Mouse (Mus musculus) thymus, adult 18-20 months (tissue): Measurements from ENCODE around the gene Myo1d.
A peak's percentile ranks its signal among the peaks of the same experiment; 100 is the strongest.

Experiments
- DNase-seq, 2 experiments: peaks; one replicate each; pipeline ENCODE4 v3.0.0; 2022; ENCODE audit warnings: mixed read lengths in 2 of 2

The Myo1d gene

DNA sequence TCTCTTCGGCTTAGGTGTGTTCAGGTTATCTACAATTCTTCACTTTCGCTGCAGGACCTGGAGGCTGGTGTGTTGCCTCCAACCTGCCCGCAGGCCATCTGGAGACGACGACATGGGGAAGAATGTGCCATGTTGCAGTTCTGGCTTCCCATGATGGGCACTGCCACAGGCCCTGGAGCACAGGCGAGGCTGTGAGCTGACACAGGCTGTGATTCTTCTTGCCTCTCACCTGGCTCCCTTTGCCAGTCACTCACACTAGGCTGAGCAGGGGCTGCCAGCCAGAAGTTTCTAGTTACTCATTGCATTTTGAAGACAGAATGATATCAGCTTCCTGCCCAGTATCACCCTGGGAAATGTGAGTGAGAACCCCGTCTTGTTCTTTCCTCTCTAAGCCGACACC is 250.7 kb downstream of the Myo1d start:
- no peak for DNase-seq

DNA sequence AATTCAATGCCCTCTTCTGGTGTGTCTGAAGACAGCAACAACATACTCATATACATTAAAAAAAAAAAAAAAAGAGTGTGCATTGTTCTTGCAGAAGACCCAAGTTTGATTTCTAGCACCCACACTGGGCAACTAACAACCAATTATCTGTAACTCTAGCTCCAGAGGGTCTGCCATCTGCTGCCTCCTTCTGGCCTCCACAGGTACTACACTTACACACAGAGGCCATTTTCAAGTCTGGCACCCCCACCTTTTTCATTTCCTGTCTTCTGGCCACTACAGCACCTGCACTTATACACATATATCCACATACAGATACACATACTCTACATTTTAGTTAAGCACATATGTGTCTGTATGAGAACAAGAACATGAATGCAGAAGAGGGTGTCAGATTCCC is 252.1 kb downstream of the Myo1d start:
- no peak for DNase-seq

DNA sequence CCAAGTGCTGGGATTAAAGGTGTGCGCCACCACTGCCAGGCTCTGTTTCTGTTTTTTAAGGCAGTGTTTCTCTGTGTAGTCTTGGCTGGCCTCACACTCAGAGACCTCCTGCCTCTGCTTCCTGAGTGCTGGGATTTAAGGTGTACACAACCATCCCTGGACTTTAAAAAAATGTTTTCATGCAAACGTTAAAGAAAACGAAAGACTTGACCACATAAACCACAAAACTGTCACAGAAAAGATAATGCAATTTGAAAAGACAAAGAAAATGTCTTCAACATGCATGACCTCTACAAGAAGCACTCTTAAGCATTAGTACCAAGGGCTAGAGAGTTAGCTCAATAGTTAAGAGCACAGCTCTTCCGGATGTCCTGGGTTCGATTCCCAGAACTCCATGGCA is 255.6 kb downstream of the Myo1d start:
- DNase-seq: no peak

DNA sequence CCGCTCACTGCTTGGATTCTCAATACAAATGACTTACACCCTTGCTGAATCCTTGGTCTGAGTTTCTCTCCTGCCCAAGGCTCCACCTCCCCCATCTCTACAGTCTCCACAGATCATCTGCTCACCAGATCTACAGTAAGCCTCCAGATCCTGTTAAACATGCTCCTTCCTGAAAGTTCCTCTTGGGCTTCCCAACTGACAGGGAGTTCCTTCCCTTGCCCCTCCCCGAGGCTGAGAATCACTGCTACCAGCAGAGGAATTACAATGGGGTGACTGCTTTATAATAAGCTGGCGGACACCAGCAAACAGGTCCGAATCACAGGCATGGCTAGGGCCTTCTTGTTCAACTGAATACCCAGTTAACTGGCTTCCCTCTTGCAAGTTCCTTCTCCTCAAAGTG is 256.4 kb downstream of the Myo1d start:
- DNase-seq: no peak

DNA sequence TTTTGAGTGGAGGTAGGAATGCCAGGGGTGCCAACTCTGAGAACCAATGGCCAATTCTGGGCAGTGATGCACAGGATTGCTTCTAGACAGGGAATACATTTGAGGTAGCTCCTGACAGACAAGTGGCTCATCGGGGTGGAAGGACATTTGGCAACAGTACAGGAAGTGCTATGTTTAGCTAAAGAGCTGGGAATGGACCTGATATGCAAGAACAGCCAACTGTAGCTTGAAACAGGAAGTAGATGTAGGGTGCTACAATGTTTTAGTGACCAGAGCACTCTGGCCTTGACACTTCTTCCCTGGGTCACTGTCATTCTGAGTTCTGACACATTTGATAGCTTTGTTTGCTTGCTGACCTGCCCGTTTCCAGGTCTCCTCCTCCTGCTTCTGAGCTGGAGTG is 257.0 kb downstream of the Myo1d start:
- DNase-seq: no peak

DNA sequence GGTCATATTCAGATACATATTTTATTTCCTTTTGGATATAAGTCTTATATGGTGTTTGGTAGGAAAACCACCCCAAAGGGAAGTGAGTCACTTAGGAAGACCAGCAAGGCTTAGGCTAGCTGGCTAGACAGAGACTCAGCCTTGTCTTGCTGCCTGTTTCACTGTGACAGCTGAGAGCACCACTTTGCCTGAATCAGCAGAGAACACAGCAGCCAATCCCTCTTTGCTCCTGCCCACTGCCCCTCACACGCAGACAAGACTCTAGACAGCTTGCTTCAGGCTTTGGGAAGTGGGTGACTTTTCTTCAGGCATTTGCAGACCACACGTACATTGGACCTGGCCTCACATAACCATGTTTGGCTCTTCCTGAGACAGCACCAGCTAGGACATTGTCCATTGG is 258.7 kb downstream of the Myo1d start:
- no peak for DNase-seq

DNA sequence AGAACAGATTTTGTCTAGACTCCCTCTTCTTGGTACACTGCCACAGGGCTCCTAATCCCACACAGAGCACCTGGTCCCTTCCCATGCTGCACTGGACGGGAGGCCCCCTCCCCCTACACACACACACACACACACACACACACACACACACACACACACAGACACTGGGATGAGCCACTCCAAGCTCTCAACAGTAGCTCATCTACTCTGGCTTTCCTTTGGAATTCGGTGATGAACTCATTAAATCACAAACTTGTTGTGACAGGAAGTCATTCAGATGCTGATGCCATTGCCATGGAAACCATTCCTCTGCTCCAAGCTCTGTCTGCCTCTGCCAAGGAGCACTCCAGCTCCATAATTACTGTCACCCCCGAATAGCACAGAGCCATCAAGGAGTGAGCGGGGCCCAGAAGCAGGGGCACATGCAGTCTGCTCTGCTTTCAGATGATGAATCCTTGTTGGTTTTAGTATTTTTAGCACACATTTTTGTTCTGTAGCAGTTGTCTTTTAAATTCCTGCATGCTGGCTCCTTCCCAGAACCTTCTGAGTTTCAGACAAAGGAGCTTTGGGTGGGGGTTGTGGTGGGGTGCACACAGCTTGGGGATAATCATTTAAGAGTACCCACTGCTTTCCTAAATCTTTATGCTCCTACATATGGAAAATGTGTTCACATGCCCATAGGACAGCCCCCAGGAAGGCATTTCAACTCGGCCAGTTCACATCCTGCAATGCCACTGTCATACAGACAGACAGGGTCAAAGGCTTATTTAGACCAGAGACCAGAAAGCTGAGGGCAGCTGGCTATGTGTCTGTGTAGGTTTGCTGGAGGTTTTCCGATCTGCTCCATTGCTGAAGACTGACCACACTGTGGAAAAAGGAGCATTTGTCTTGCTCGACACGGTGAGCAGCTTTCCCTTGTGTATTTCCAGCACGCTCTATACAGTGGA is 261.1 kb downstream of the Myo1d start:
- DNase-seq: no peak

DNA sequence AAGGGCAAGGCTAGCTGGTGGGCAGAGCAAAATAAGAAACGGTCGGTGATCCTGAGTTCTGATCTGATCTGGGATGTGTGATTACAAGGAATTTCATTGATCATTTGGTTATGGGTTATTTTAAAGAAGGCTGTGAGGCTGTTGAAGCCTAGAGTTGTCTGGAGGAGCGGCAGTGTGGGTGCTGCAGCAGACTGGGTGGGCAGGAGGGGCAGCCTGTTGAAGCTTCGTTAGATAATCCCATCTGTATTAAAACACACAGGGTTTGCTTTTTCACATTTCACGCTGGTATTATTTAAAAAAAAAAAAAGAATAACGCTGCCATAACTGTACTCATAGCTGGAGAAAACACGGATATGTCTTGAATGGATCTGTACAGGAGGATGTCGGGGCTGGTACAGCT is 263.9 kb downstream of the Myo1d start:
- DNase-seq: no peak

DNA sequence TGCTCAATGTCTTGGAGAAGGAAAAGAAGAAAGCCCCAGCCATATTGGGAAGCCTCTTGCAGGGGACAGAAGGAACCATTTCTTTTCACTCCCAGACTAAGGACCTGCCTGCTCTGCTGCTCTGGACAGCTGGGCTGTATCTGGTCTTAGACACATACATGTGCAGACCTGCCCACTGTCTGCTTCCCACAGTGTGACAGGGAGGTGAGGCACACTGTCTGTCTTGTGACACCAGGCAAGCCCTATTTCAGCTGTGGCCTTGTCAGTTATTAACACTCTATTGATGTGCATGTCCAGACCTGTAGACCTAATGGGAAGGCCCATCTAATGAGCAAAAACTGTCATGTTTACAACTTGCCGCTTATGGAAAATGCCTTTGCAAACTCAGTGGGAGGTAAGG is 264.5 kb downstream of the Myo1d start:
- DNase-seq: no peak

DNA sequence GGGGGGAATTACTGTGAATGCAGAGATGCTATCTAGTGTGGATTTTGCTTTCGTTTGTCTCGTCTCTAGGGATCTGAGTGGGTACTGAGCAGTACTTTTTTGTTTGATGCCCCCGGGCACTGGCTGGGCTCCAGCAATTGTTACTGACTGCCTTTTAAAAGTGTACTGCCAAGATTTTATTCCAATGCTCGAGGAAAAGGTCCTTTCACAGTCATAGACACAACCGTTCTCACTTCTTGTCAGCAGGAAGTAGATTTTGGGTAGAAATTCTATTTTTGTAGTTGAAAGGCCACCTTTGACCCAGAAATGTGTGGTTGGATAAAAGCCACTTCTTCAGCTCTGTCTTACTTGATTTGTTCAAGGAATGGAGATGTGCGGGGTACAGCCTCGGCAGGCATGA is 266.0 kb downstream of the Myo1d start:
- peak in 1 of 2 experiments; percentile 20 for DNase-seq

DNA sequence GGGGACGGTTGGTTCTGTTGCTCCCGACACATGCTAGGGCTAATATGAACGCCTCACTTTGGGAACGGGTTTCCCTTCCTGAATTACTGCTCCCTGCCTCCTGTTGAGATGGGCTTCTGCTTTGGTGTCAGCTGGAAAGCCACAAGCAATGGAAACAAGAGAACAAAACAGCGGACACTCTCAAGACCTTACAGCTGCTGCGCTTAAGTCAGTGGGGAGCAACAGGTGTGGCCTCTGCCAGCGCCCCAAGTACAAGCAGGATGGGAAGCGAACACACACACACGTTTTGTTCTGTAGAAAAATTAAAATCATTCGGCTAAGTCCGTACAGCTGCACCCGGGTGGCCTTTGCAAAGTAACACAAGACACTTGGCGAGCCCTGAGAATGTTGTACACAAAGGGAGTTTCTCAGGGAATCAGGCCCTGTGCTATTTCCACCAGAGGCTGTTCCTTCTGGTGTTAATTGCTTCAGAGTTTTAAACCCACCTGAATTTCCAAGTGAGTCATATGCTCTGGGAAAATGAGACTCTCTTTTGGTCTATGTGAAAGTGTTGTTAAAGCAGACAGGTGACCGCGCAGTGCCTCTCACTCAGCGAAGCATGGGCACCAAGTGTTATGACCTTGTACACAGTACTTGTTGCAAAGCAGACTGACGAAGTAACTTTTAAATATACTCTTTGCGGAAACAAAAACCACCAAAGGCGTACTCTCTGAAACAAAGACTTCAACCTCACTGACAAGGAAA is 267.3 kb downstream of the Myo1d start:
- peak; percentile 48 to 63 for DNase-seq

DNA sequence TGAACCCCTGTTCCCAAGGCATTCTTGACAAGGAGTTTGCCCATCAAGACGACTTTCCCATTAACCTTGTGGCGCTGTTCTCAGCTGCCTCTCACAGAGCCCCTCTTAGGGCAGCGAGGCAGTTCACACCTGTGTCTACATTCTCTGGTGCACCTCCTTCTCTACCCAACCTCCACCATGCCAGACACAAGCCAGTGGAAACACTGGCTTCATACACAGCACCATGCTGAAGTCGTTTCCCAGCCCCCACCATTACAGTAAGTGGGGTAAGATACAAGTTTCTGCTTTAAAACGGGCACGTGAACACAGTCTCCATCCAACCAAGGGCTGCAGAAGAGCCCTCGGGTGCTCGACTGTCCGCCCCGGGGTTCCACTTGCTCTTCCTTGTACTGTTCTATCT is 269.7 kb downstream of the Myo1d start:
- DNase-seq: peak in 1 of 2 experiments; percentile 42

DNA sequence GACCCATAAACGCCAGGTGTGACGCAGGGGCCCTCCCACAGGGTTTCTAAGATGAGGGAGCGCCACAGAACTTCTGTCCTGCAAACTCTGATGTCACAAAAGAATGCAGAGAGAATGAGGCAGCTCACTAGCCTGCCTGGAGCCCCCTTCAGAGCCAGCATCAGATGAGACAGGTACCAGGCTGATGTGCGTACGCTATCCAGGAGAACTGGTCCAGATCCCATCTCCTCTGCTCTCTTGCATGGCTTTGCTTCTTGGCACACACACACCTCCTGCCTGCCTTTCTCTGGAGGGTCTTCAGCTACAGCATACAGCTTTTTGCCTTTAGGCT is 270.7 kb downstream of the Myo1d start:
- DNase-seq: no peak

DNA sequence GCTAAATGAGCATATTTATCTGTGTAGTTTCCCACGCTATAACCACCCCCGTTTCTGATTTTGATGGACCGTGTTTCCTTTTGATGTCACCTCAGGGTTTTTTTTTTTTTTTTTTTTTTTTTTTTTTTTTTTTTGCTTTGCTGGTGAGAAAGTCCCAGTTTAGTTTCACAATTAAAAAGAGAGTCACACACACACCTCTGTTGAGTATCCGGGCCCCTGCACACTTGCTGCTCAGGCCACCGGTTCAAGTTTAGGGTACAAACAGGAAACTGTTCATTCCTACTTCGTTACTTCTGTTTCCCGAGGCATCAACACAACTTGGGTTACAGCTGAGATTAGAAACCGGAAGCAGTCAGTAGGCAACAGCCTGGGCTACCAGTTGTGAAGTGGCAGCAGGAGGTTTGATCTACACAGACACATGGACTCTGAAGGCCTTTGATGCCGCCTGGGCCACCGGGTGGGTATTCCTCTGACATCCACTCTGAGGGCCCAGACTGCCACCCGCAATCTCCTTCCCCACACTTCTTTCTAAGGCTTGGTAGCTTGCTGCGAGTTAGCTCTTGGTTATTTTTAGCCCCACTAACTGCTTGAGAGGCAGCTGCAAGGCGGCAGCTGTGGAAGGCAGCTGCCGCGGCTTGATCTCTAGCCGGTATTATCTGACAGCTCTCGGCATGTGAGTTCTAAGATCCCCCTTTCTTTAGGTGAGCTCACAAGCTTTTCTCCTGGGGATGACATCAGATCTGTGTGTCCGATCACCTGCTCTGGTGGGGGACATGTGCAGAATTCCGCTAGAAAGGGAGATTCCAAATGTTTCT is 271.3 kb downstream of the Myo1d start:
- DNase-seq: peak; percentile 64 to 81

DNA sequence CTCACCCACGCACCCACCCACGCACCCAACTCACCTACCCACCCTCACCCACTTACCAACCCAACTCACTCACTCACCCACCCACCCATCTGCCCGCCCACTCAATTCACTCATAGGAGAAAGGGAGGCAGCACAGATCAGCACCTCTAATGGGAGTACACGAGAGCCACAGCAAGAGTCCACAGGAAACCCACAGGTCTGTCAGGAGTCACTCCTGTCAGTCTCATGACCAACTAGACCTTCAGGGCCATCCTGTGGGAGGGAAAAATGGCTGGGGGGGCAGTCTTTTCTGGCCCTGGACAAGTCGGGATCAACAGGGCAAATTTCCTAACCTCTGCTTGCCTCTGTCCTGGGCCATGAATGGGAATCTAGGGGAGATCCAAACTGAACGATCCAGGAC is 272.0 kb downstream of the Myo1d start:
- no peak for DNase-seq

DNA sequence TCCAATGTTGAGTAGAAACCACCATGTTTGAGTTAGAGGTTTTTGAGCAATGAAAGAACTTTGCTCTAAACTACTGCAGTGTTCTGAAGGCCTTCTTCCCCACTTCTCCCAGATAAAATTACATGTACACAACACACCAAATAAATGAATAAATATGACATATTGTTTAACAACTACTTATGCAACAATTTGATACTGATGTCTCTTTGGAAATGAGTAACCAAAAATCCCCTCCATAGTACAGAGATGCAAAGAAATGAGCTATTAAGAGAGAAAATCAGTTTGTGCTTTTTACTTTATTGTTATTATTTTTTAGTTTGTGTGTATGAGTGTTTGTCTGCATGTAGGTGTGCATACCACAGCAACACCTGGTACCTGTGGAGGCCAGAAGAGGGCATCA is 273.3 kb downstream of the Myo1d start:
- DNase-seq: no peak

DNA sequence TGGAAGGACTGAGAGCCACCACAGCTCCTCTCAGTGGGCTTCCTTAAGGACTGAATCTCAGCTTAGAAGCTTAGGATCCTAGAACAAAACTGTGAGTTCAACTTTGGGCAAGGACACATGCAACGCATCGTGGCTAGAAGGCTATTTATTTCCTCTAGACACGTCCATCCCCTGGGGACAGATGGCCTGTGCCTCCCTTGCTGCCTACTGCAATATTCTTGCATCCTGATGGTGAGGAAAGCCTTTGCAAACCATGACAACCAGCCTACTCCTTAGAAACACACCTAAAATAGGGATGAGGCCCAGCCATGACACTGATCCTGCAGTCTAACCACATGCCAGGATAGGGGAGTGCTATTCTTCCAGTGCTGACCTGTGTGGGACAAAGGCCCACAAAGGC is 274.2 kb downstream of the Myo1d start:
- no peak for DNase-seq

DNA sequence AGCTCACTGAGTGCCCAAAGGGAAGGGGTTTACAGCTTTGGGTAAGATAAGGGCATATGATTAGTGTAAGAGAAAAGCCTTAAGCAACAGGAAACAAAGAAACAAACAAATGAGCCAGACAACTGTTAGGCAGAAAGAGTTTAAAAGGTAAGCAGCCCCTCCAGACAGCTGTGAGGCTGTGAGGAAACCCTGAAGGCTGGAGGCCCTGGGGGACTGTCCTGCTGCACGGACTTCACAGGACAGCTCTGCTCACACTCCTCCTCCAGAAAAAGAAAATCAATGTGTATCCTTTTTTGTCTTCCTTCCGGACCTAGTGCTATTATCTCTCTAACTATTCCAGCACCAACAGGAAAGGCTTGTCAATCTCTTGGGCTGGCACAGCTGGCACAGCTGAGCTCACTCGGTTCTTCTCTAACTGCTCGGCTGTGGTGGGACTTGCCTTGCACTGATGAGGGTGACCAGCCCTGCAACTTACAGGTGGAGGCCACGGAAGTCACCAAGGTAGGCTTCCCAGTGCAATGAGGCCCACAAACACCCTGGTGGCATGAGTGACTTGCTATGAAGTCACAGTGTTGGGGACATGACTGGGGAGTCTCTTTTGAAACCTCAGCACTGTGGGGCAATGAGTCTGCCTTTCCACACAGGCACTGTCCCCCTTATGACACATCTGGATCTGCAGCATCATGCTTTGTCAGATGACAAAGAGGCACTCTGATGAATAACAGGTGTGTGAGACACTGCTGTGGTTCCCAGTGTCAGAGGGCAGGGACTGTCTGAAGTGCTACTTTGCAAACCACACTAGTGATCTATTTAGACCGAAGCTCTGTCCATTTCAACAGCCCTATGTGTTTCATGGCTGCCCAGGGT is 275.1 kb downstream of the Myo1d start:
- peak; percentile 28 to 55 for DNase-seq

DNA sequence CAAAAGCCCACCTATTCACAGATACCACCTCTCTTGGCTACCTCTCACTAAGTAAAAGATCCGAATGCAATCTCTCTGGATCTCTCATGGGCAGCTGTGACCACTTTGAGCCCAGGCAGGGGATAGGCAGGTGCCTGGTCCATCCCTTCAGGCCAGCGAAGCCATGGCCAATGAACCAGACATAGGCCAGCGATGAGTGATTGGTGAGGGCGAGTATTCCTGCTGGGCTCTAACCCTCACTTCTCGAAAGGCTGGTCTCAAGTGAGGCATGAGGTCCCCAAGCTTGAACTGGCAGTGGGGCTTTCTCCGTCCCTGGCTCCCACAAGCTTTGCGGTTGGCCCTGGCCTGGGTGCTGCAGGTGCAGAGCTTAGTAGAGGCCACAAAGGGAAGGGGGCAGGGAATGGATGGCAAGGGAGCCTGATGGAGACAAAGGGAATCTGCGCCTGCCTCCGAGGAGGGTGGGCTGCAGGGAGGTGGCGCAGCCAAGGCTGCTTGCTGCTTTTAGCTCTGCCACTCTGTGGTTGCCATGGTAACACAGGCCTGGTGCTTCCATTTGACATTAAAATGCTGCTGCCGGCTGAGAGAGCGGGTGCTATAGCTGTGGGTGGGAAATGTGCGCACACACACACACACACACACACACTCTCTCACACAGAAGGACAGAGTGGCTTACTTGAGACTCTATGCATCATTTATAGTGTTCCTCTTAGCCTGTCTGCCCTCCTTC is 275.9 kb downstream of the Myo1d start:
- peak; percentile 61 to 74 for DNase-seq

DNA sequence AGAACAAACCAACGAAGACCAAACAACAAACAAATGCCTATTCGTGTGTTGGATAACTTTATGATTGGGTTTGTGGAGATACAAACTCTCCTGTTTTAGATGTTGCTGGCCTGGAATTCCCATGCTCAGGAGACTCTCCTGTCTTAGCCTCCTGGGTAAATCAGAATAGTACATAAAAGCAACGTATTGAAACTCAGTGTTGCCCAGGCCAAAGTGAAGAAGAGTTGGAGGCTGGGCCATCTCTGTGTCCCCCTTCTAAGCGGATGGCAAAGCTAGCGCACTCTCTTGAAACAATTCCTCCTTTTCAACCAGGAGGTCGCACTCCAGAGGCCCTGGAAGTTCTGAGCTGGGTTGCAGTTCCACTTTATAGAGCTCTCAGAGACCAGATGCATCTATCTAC is 276.5 kb downstream of the Myo1d start:
- DNase-seq: no peak

DNA sequence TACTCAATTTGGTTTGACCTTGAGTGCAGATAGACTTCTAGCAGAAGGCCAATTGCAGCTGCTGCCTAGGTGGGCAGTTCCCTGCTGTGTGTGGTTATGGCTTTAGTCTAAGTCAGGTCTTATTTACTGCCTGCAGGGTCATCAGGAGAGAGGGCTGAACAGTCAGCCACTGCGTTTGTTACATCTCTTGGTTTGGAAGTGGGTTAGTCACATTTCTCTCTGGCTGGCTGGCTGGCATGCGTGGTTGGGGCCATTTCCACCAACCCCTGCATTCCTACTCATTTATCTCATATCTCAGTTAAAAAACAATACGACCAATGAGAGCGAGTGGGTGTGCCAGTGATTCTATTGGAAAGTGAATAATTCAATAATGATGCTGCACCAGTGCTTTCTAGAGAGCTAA is 280.3 kb downstream of the Myo1d start:
- DNase-seq: no peak
